Mouse (Mus musculus): ENCODE results near the gene Ripk1.

- TF ChIP-seq CTCF (IDR thresholded peaks at IDR 0.05; ENCODE audit: low read depth) (peak; percentile 61), EP300 (IDR thresholded peaks at IDR 0.05; ENCODE audit: low read depth) (no peak)
These were observed 75.5 kb downstream of the Ripk1 start, which contains the start of gene Tubb2a for GRCm38 (mm10) chr13:34077492-34078271.

Data from liver, embryonic 14.5 days (tissue).